Mouse (Mus musculus): ENCODE measurements at regions not wholly inside any gene's neighbourhood (a gene's known extent, or its start where the extent isn't known, plus 50 kb on each side); places are given as distances from the start of the nearest gene placed in this dataset.

DNA sequence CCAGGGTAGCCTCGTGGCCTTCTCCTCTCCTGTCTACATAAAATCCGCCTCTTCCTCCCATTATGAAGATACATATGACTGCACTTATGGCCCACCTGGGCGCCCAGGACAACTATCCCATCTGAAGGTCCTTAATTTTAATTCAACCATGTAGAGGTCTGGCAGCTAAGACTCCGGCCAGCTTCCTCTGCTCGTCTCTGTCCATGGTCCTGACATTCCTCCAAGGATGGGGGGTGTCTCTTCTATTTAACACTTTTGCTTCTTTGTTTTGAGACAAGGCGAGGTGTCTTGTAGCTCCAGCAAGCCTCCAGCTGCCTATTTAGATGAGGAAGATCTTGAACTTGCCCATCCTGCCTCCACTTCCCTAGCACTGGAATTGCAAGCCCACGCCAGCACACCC lies 83.0 kb upstream of the Unc5b start:
- Histone ChIP-seq H3K4me1 (ENCODE audit: control insufficient read depth, insufficient read depth, low read depth, low read length) (peaks cover 4% of the 10 kb centered on the region; the same call in 1 of the 2 replicates), H3K36me3 (ENCODE audit: control insufficient read depth, insufficient read depth, low read length) (no peaks in the 10 kb centered on the region), H3K9me3 (ENCODE audit: control insufficient read depth, low read length) (no peaks in the 10 kb centered on the region), H3K9ac (ENCODE audit: low read depth, low read length) (no peak overlapping the region), H3K4me3 (ENCODE audit: low read length) (no peak overlapping the region), H3K27me3 (replicated peaks; ENCODE audit: control insufficient read depth, insufficient read depth, low read length) (no peaks in the 10 kb centered on the region), H3K27ac (ENCODE audit: low read depth, low read length) (no peak overlapping the region), H3K4me2 (ENCODE audit: low read length) (no peak overlapping the region)
- no peak for ATAC-seq
- WGBS, result 33% methylated on average over 7 of the region's 7 CpGs

DNA sequence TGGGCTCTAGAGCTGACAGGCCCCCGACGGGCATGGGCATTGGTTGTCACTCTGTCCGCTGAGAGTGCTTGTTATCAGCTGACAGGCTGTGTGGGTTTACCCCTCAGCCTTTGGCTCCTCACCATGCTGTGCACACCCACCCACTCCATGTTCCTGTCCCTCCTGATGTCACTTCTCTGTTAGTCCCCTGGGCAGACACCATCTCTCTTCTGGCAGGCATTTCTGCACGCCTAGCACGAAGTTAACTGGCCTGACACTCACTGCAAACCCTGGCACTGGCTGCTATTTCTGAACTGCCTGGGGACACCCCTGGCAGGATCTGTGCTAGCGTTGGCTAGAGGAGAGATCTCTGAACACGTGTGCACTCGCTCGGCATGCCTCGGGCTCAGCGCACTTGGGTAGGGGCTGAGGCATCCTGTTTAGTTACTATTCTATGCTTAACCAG lies 82.1 kb upstream of the Unc5b start:
- 61% methylated on average over 11 of the region's 11 CpGs for WGBS
- H3K27me3 ChIP-seq (replicated peaks; ENCODE audit: control insufficient read depth, insufficient read depth, low read length), result no peaks in the 10 kb centered on the region
- H3K36me3 ChIP-seq (ENCODE audit: control insufficient read depth, insufficient read depth, low read length), result no peaks in the 10 kb centered on the region
- no peak overlapping the region for H3K27ac ChIP-seq (ENCODE audit: low read depth, low read length)
- ATAC-seq, result peak; percentile 73
- H3K4me2 ChIP-seq (ENCODE audit: low read length), result no peak overlapping the region
- no peak overlapping the region for H3K9ac ChIP-seq (ENCODE audit: low read depth, low read length)
- H3K4me3 ChIP-seq (ENCODE audit: low read length), result no peak overlapping the region
- no peaks in the 10 kb centered on the region for H3K9me3 ChIP-seq (ENCODE audit: control insufficient read depth, low read length)
- H3K4me1 ChIP-seq (ENCODE audit: control insufficient read depth, insufficient read depth, low read depth, low read length), result peaks cover 4% of the 10 kb centered on the region; the same call in 1 of the 2 replicates

DNA sequence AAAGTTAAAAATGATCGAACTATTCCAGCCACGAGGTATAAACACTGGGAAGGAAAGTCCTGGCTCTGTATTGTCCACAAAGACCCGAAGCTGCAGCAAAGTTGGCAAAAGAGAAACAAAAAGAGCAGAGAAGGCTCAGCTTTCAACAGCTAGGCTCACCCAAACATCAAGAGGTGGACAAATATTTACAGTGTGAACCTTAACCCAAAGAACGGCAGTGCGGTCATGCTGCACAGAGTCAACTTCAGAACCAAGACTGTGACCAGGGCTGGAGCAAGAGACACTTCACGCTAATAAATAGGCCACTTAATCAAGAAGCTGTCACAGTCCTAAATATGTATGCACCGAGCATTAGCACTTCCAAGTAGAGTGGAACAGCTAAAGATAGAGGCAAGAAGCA lies 73.0 kb upstream of the Unc5b start:
- no peaks in the 10 kb centered on the region for H3K9me3 ChIP-seq (ENCODE audit: control insufficient read depth, low read length)
- no peak for ATAC-seq
- WGBS, result 69% methylated on average over 7 of the region's 7 CpGs
- H3K27ac ChIP-seq (ENCODE audit: low read depth, low read length), result no peak overlapping the region
- H3K36me3 ChIP-seq (ENCODE audit: control insufficient read depth, insufficient read depth, low read length), result no peaks in the 10 kb centered on the region
- no peak overlapping the region for H3K4me3 ChIP-seq (ENCODE audit: low read length)
- H3K4me2 ChIP-seq (ENCODE audit: low read length), result no peak overlapping the region
- H3K4me1 ChIP-seq (ENCODE audit: control insufficient read depth, insufficient read depth, low read depth, low read length), result no peaks in the 10 kb centered on the region
- no peak overlapping the region for H3K9ac ChIP-seq (ENCODE audit: low read depth, low read length)
- no peaks in the 10 kb centered on the region; the same call in 1 of the 2 replicates for H3K27me3 ChIP-seq (replicated peaks; ENCODE audit: control insufficient read depth, insufficient read depth, low read length)

DNA sequence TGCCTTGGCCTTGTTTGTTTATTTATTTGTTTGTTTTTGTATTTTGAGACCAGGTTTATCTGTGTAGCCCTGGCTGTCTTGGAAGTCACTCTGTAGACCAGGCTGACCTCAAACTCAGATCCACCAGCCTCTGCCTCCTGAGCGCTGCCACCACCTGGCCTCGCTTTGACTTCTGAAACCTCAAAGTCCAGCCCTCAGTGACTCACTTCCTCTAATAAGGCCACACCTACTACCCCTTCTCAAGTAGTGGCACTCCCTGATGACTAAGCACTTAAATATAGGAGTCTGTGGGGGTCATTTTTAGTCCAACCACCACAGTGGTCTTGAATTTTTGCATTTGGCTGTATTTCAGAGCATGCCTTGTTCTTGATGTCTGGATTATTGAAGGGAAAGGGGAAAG lies 69.6 kb upstream of the Unc5b start:
- H3K27me3 ChIP-seq (replicated peaks; ENCODE audit: control insufficient read depth, insufficient read depth, low read length), result no peaks in the 10 kb centered on the region; the same call in 1 of the 2 replicates
- no peak overlapping the region for H3K4me2 ChIP-seq (ENCODE audit: low read length)
- WGBS, result 95% methylated on average over 2 of the region's 2 CpGs
- H3K4me1 ChIP-seq (ENCODE audit: control insufficient read depth, insufficient read depth, low read depth, low read length), result no peaks in the 10 kb centered on the region
- no peaks in the 10 kb centered on the region for H3K9me3 ChIP-seq (ENCODE audit: control insufficient read depth, low read length)
- H3K9ac ChIP-seq (ENCODE audit: low read depth, low read length), result no peak overlapping the region
- no peak overlapping the region for H3K27ac ChIP-seq (ENCODE audit: low read depth, low read length)
- no peaks in the 10 kb centered on the region for H3K36me3 ChIP-seq (ENCODE audit: control insufficient read depth, insufficient read depth, low read length)
- no peak for ATAC-seq
- no peak overlapping the region for H3K4me3 ChIP-seq (ENCODE audit: low read length)

DNA sequence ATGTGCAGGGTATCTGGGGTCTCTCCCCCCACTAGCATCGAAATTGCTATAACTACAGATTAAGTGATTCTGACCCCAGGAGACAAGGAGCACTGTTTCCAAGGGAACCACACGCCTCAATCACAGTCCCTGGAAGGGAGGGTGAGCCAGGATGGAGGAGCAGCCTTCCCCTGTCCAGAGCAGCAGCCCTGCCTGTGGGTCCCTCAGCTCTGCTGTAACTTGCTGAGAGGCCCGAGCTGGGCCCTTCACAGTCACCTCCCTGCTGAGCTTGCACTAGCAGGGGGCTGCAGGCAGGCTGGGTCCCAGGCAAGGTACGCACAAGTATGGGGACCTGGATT lies 62.4 kb upstream of the Unc5b start:
- no peak overlapping the region for H3K4me3 ChIP-seq (ENCODE audit: low read length)
- 23% methylated on average over 4 of the region's 4 CpGs for WGBS
- H3K27ac ChIP-seq (ENCODE audit: low read depth, low read length), result no peak overlapping the region
- H3K9me3 ChIP-seq (ENCODE audit: control insufficient read depth, low read length), result no peaks in the 10 kb centered on the region
- H3K9ac ChIP-seq (ENCODE audit: low read depth, low read length), result peak overlapping the region; percentile 14; the same call in 1 of the 2 replicates
- no peaks in the 10 kb centered on the region for H3K36me3 ChIP-seq (ENCODE audit: control insufficient read depth, insufficient read depth, low read length)
- 0 out of 2 replicates have a peak overlapping the region, but pooled peaks have one; percentile 18 for H3K4me2 ChIP-seq (ENCODE audit: low read length)
- ATAC-seq, result peak; percentile 86
- H3K4me1 ChIP-seq (ENCODE audit: control insufficient read depth, insufficient read depth, low read depth, low read length), result peaks cover 11% of the 10 kb centered on the region
- no peaks in the 10 kb centered on the region for H3K27me3 ChIP-seq (replicated peaks; ENCODE audit: control insufficient read depth, insufficient read depth, low read length)

DNA sequence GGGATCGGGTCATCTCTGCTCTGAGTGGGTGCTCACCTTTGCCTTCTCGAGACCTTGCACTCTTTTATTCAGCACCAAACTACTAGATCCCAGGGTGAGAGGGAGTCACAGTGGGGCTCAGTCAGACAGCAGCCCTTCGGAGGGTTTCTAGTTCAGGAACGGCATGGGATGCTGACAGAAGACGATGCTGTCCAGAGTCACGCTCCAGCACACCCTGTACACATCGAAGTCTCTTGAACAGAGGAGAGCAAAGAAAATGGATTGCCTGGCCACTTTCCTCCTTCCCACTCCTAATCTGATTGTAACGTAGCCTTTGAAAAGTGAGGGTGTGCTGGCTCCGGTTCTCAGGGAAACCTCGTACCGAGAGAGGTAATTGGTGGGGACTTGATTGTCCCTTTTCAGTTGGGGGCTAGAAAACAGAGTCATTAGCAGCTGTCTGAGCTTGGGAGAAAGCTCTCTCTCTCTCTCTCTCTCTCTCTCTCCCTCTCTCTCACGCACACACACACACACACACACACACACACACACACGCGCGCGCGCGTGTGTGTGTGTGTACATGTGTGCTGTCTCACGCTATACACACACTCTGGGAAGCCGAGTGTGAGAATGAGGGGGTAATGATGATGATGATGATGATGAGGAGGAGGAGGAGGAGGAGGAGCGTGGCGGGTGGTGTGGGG lies 61.9 kb upstream of the Unc5b start:
- Histone ChIP-seq H3K4me1 (ENCODE audit: control insufficient read depth, insufficient read depth, low read depth, low read length) (peaks cover 11% of the 10 kb centered on the region), H3K27me3 (replicated peaks; ENCODE audit: control insufficient read depth, insufficient read depth, low read length) (no peaks in the 10 kb centered on the region), H3K27ac (ENCODE audit: low read depth, low read length) (no peak overlapping the region), H3K9me3 (ENCODE audit: control insufficient read depth, low read length) (no peaks in the 10 kb centered on the region), H3K36me3 (ENCODE audit: control insufficient read depth, insufficient read depth, low read length) (no peaks in the 10 kb centered on the region), H3K4me3 (ENCODE audit: low read length) (no peak overlapping the region), H3K9ac (ENCODE audit: low read depth, low read length) (peak overlapping the region; percentile 14; the same call in 1 of the 2 replicates), H3K4me2 (ENCODE audit: low read length) (0 out of 2 replicates have a peak overlapping the region, but pooled peaks have one; percentile 18)
- WGBS, result 45% methylated on average over 22 of the region's 22 CpGs
- peak; percentile 48 for ATAC-seq

DNA sequence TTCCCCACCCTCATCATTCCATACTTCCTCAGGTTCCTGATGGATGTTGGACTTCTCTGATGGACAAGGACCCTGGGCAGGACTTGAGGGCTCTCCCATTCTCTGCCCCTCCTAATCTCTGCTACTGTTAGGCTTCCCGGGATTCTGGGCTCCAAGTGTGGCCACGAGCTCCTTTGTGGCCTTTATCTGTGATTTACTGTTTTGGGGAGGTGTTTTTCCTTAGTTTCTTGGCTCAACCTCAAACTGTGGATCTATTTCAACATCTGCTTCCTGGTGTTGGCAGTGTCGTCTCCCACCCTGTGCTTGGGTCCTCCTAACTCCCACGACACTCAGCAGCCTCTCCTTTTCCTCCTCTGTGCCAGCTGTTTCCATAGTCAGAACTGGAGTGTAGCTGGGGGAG lies 61.3 kb upstream of the Unc5b start:
- H3K4me2 ChIP-seq (ENCODE audit: low read length), result no peak overlapping the region
- H3K9me3 ChIP-seq (ENCODE audit: control insufficient read depth, low read length), result no peaks in the 10 kb centered on the region
- H3K27me3 ChIP-seq (replicated peaks; ENCODE audit: control insufficient read depth, insufficient read depth, low read length), result no peaks in the 10 kb centered on the region
- ATAC-seq, result no peak
- 49% methylated on average over 4 of the region's 4 CpGs for WGBS
- no peaks in the 10 kb centered on the region for H3K36me3 ChIP-seq (ENCODE audit: control insufficient read depth, insufficient read depth, low read length)
- H3K27ac ChIP-seq (ENCODE audit: low read depth, low read length), result no peak overlapping the region
- no peak overlapping the region for H3K9ac ChIP-seq (ENCODE audit: low read depth, low read length)
- no peak overlapping the region for H3K4me3 ChIP-seq (ENCODE audit: low read length)
- peaks cover 11% of the 10 kb centered on the region for H3K4me1 ChIP-seq (ENCODE audit: control insufficient read depth, insufficient read depth, low read depth, low read length)

DNA sequence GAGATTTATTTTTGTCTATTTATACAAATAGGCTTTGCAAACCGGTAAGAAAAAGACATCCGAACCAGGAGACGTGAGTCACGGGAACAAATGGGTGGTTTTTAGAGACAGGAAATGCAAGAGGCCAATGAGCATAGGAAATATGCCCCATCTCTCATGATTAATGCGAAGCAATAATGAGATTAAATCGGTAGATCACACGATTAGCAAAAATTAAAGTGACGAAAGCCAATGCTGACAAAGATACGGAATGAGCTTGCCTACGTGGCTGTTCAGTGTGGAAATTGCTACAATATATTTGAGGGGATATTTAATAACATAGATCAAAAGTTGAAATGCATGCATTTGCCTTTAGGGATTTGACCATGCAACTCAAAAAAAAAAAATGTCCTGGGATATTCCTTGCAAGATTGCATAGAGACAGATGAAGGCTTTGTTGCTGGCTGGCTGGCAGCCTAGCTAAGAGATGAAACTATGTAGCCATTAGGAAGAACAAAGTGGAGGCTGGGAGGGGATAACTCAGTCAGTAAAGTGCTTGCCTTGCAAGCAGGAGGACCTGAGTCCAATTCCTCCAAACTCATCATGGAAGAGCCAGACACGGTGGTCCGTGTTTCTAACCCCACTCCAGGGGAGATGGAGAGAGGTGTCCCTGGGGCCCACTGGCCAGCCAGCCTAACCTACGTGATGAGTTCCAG lies 60.2 kb upstream of the Unc5b start:
- no peak for ATAC-seq
- Histone ChIP-seq H3K4me3 (ENCODE audit: low read length) (no peak overlapping the region), H3K27me3 (replicated peaks; ENCODE audit: control insufficient read depth, insufficient read depth, low read length) (no peaks in the 10 kb centered on the region), H3K9ac (ENCODE audit: low read depth, low read length) (no peak overlapping the region), H3K36me3 (ENCODE audit: control insufficient read depth, insufficient read depth, low read length) (no peaks in the 10 kb centered on the region), H3K27ac (ENCODE audit: low read depth, low read length) (no peak overlapping the region), H3K4me1 (ENCODE audit: control insufficient read depth, insufficient read depth, low read depth, low read length) (peaks cover 11% of the 10 kb centered on the region), H3K4me2 (ENCODE audit: low read length) (no peak overlapping the region), H3K9me3 (ENCODE audit: control insufficient read depth, low read length) (no peaks in the 10 kb centered on the region)
- 76% methylated on average over 13 of the region's 13 CpGs for WGBS

DNA sequence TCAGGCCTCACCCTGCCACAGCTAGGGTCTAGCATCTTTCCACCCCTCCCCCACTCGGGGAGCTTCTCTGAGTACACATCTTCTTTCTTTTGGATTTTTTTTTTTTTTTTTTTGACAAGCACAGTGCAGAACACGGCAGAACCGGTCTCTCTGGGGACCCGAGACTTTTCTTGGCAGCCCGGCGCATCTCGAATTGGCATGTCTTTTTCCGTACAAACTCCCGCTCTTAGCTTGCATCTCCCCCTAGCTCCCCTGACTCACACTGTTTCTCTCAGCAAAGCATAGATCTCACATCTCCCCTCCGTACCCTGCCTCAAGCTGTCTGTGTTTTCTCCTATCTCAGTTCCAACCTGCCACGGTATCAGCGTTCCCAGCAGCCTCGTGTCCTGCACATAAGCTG lies 58.4 kb upstream of the Unc5b start:
- Histone ChIP-seq H3K4me1 (ENCODE audit: control insufficient read depth, insufficient read depth, low read depth, low read length) (peaks cover 11% of the 10 kb centered on the region), H3K9me3 (ENCODE audit: control insufficient read depth, low read length) (no peaks in the 10 kb centered on the region), H3K36me3 (ENCODE audit: control insufficient read depth, insufficient read depth, low read length) (no peaks in the 10 kb centered on the region), H3K9ac (ENCODE audit: low read depth, low read length) (no peak overlapping the region), H3K27me3 (replicated peaks; ENCODE audit: control insufficient read depth, insufficient read depth, low read length) (no peaks in the 10 kb centered on the region), H3K4me3 (ENCODE audit: low read length) (no peak overlapping the region), H3K27ac (ENCODE audit: low read depth, low read length) (no peak overlapping the region), H3K4me2 (ENCODE audit: low read length) (no peak overlapping the region)
- 68% methylated on average over 13 of the region's 13 CpGs for WGBS
- ATAC-seq, result no peak
